Mouse (Mus musculus) bone marrow macrophage, adult 2 months (primary cell): Measurements from ENCODE around the gene Med27.

Experiments
- CTCF ChIP-seq: IDR thresholded peaks from 2 replicates; pipeline ENCODE4 v1.5.1; 2012; ENCODE audit warnings: low read depth, mild to moderate bottlenecking, low read length, moderate library complexity
- POLR2A ChIP-seq: IDR thresholded peaks from 2 replicates; pipeline ENCODE4 v1.6.1; 2012; ENCODE audit warnings: mild to moderate bottlenecking, low read depth, low read length, borderline replicate concordance

- TF ChIP-seq POLR2A (no peak), CTCF (no peak)
Observed at GRCm38 (mm10) chr2:29463039-29463585, 116.5 kb downstream of the Med27 start.
